Mouse (Mus musculus) thymus, adult 2 months (tissue): ENCODE data around the gene Ccdc65.

Source experiments
- CTCF ChIP-seq: fragments of 200-500 bp; IDR thresholded peaks from 2 replicates; pipeline ENCODE4 v1.5.1; 2012; ENCODE audit warnings: mild to moderate bottlenecking, control low read depth, low read length, moderate library complexity, borderline replicate concordance; ENCODE audit not compliant: control insufficient read depth, poor library complexity, insufficient read depth; ENCODE audit errors: extremely low read depth
- POLR2A ChIP-seq: fragments of 200-500 bp; IDR thresholded peaks from 2 replicates; pipeline ENCODE4 v1.6.1; 2012; ENCODE audit warnings: mild to moderate bottlenecking, low read length, control low read depth, moderate library complexity; ENCODE audit not compliant: control insufficient read depth, poor library complexity, insufficient read depth; ENCODE audit errors: extremely low read depth

DNA sequence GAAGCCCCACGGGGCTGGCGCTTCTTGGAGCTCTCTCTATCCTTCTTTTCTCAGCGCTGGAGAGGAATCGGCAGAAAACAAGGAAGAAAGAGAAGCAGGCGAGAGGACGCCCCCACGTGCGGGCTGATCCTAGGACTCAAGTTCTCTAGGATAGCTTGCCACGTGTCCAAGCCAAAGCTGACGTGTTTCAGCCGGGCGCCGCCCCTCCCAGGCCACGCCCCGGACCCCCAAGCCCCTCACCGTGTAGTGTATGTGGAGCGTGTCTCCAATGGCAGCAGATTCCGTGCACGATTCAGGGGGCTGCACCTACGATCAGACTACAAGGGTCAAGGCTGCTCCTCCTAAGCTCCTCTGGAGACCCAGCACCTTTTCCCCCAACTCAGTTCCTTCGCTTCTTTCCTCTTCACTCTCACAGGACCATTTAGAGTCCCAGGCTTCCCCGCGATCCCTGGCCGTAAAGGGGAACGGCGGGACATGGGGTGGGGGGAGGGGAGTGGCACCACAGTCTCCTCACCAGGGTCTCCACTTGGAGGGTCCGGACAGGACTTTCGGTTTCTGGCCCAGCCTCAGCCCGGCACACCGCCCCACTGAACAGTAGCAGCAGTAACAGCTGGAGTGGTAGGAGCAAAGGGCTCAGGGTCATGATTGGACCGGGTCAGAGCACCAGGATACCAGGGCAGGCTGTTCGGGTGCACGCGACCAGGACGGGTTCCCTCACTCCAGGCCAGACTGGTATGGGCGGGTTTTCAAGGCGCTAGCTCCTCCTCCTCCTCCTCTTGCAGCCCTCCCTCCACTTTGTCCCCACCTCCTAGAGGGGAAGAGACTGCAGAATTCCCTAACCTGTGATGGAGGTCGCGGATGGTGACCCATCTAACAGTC, 19.7 kb downstream of the Ccdc65 start, which contains the start of gene Fkbp11:
- TF ChIP-seq CTCF (no peak), POLR2A (no peak)
